Mouse (Mus musculus) right cerebral cortex, postnatal 4 days (tissue): Measurements from ENCODE around the gene Ebf3.

Experiments
- DNase-seq: peaks from one replicate; pipeline ENCODE4 v3.0.0-alpha.2; 2022

Ebf3 gene

GRCm38 (mm10) chr7:137197118-137198030, 116.9 kb downstream of the Ebf3 start:
- no peak for DNase-seq

- no peak for DNase-seq
Measured at GRCm38 (mm10) chr7:137196536-137196935, 117.7 kb downstream of the Ebf3 start.

GRCm38 (mm10) chr7:137192776-137193278, 121.4 kb downstream of the Ebf3 start:
- no peak for DNase-seq

GRCm38 (mm10) chr7:137191889-137192288, 122.4 kb downstream of the Ebf3 start:
- no peak for DNase-seq

GRCm38 (mm10) chr7:137172278-137172677, 142.0 kb downstream of the Ebf3 start:
- DNase-seq, result no peak

GRCm38 (mm10) chr7:137159086-137159485, 155.2 kb downstream of the Ebf3 start:
- no peak for DNase-seq

- DNase-seq, result no peak
Measured at GRCm38 (mm10) chr7:137154623-137155022, 159.6 kb downstream of the Ebf3 start.

- no peak for DNase-seq
Measured at GRCm38 (mm10) chr7:137151854-137152253, 162.4 kb downstream of the Ebf3 start.

- no peak for DNase-seq
Measured at GRCm38 (mm10) chr7:137147101-137147500, 167.1 kb downstream of the Ebf3 start.
